Mouse (Mus musculus): Measurements from ENCODE around the gene Lrrc8e. TPM values are rescaled to one million over a fixed set of nuclear protein-coding genes. Genes with fewer than 3 reads are reported as not detected.

The Lrrc8e gene
- polyA plus RNA-seq, 1 experiment from 2014 or later: 6.0 TPM

- H3K36me3 ChIP-seq (ENCODE audit: insufficient read depth, low read length): peaks cover 38% of the 10 kb centered on the region
- H3K27ac ChIP-seq (ENCODE audit: low read length): no peak overlapping the region
- DNase-seq (ENCODE audit: low spot score): no peak
- ATAC-seq: no peak
- no peak overlapping the region for H3K4me2 ChIP-seq (replicated peaks; ENCODE audit: low read depth, low read length)
- TF ChIP-seq EP300 (IDR thresholded peaks at IDR 0.05) (no peak), CTCF (IDR thresholded peaks at IDR 0.05) (no peak)
- H3K9ac ChIP-seq (replicated peaks; ENCODE audit: low read depth): no peak overlapping the region
- no peak overlapping the region for H3K4me3 ChIP-seq (ENCODE audit: low read depth, low read length)
- H3K27me3 ChIP-seq (replicated peaks; ENCODE audit: insufficient read depth, low read length): no peaks in the 10 kb centered on the region
- no peaks in the 10 kb centered on the region for H3K9me3 ChIP-seq (ENCODE audit: low read length)
- 93% methylated on average over 6 of the region's 6 CpGs for WGBS
- no peaks in the 10 kb centered on the region for H3K4me1 ChIP-seq (ENCODE audit: insufficient read depth, low read depth, low read length)
Measured at GRCm38 (mm10) chr8:4269609-4270008, 43.0 kb downstream of the Lrrc8e start.

GRCm38 (mm10) chr8:4275275-4276110, 48.9 kb downstream of the Lrrc8e start, which contains the start of gene Timm44:
Gene Timm44, minus strand, starts transcription at chr8:4275913.
- peak; percentile 97 for DNase-seq (ENCODE audit: low spot score)
- peak within 1 kb of the TSS; percentile 80 for H3K4me3 ChIP-seq (ENCODE audit: low read depth, low read length)
- peak within 1 kb of the TSS; percentile 51 for H3K27ac ChIP-seq (ENCODE audit: low read length)
- no peak for TF ChIP-seq CTCF (IDR thresholded peaks at IDR 0.05)
- peak; percentile 99 for ATAC-seq
- no peaks in the 10 kb centered on the region for H3K27me3 ChIP-seq (replicated peaks; ENCODE audit: insufficient read depth, low read length)
- no peaks in the 10 kb centered on the region for H3K9me3 ChIP-seq (ENCODE audit: low read length)
- H3K4me2 ChIP-seq (replicated peaks; ENCODE audit: low read depth, low read length): peak within 1 kb of the TSS; percentile 73
- no peaks in the 10 kb centered on the region for H3K4me1 ChIP-seq (ENCODE audit: insufficient read depth, low read depth, low read length)
- under 1% methylated on average over 39 of the region's 39 CpGs for WGBS
- H3K36me3 ChIP-seq (ENCODE audit: insufficient read depth, low read length): peaks cover 5% of the 10 kb centered on the region; the same call in 1 of the 2 replicates
- peak within 1 kb of the TSS; percentile 81 for H3K9ac ChIP-seq (replicated peaks; ENCODE audit: low read depth)

GRCm38 (mm10) chr8:4276111-4276465, 49.5 kb downstream of the Lrrc8e start:
- Histone ChIP-seq H3K4me2 (replicated peaks; ENCODE audit: low read depth, low read length) (peak overlapping the region; percentile 73), H3K4me1 (ENCODE audit: insufficient read depth, low read depth, low read length) (no peaks in the 10 kb centered on the region), H3K27ac (ENCODE audit: low read length) (peak overlapping the region; percentile 34; the same call in 1 of the 2 replicates), H3K4me3 (ENCODE audit: low read depth, low read length) (peak overlapping the region; percentile 80), H3K9ac (replicated peaks; ENCODE audit: low read depth) (peak overlapping the region; percentile 81), H3K27me3 (replicated peaks; ENCODE audit: insufficient read depth, low read length) (no peaks in the 10 kb centered on the region), H3K9me3 (ENCODE audit: low read length) (no peaks in the 10 kb centered on the region), H3K36me3 (ENCODE audit: insufficient read depth, low read length) (peaks cover 5% of the 10 kb centered on the region; the same call in 1 of the 2 replicates)
- DNase-seq (ENCODE audit: low spot score): no peak
- no peak for TF ChIP-seq CTCF (IDR thresholded peaks at IDR 0.05)
- no peak for TF ChIP-seq EP300 (IDR thresholded peaks at IDR 0.05)
- ATAC-seq: peak; percentile 46; the same call in 1 of the 2 replicates
- WGBS: 27% methylated on average over 9 of the region's 9 CpGs

Other genes with a start within 250 kb of the Lrrc8e start
- not detected in 2 replicates for gene Cd209f, start 121.0 kb upstream of the Lrrc8e start, polyA plus RNA-seq (2015; fragmentation: Nextera tagmentation; extraction: Ambion mirVana)
- not detected in 2 replicates for gene Cd209g, start 92.7 kb upstream of the Lrrc8e start, polyA plus RNA-seq (2015; fragmentation: Nextera tagmentation; extraction: Ambion mirVana)
- gene Evi5l, start 60.3 kb upstream of the Lrrc8e start, polyA plus RNA-seq (2015; fragmentation: Nextera tagmentation; extraction: Ambion mirVana): 11.3 and 11.9 TPM in 2 replicates
- 0.89 and 0.99 TPM in 2 replicates for gene Prr36, start 9.4 kb upstream of the Lrrc8e start, polyA plus RNA-seq (2015; fragmentation: Nextera tagmentation; extraction: Ambion mirVana)
- gene Map2k7, start 11.9 kb downstream of the Lrrc8e start, polyA plus RNA-seq (2015; fragmentation: Nextera tagmentation; extraction: Ambion mirVana): 22.9 and 23.6 TPM in 2 replicates
- 0.25 and 0.86 TPM in 2 replicates for gene Gm49320, start 12.0 kb downstream of the Lrrc8e start, polyA plus RNA-seq (2015; fragmentation: Nextera tagmentation; extraction: Ambion mirVana)
- gene Tgfbr3l, start 21.4 kb downstream of the Lrrc8e start, polyA plus RNA-seq (2015; fragmentation: Nextera tagmentation; extraction: Ambion mirVana): 2.2 and 4.3 TPM in 2 replicates
- gene Snapc2, start 26.3 kb downstream of the Lrrc8e start, polyA plus RNA-seq (2015; fragmentation: Nextera tagmentation; extraction: Ambion mirVana): 27.5 and 28.9 TPM in 2 replicates
- 35.1 and 38.4 TPM in 2 replicates for gene Ctxn1, start 32.4 kb downstream of the Lrrc8e start, polyA plus RNA-seq (2015; fragmentation: Nextera tagmentation; extraction: Ambion mirVana)
- 30.7 and 36.1 TPM in 2 replicates for gene Timm44, start 49.1 kb downstream of the Lrrc8e start, polyA plus RNA-seq (2015; fragmentation: Nextera tagmentation; extraction: Ambion mirVana)
- gene Ccl25, start 98.4 kb downstream of the Lrrc8e start, polyA plus RNA-seq (2015; fragmentation: Nextera tagmentation; extraction: Ambion mirVana): 4.3 and 4.9 TPM in 2 replicates
- 90.9 and 110 TPM in 2 replicates for gene Elavl1, start 98.6 kb downstream of the Lrrc8e start, polyA plus RNA-seq (2015; fragmentation: Nextera tagmentation; extraction: Ambion mirVana)

Data from lung, postnatal 0 days (tissue).